Mouse (Mus musculus) CH12.LX (cell line): Measurements from ENCODE around the gene Plxdc1. TPM values are rescaled to one million over a fixed set of nuclear protein-coding genes. Genes with fewer than 3 reads are reported as not detected.

Source experiments
- DNase-seq: peaks from one replicate; pipeline ENCODE4 v3.0.0-alpha.2; 2013; ENCODE audit errors: extremely low read depth
- H3K27ac ChIP-seq: 2 replicates; pipeline ENCODE4 v1.5.1; 2012; ENCODE audit warnings: low read depth, mild to moderate bottlenecking, control low read depth, moderate library complexity; ENCODE audit not compliant: insufficient read depth
- H3K27me3 ChIP-seq: replicated peaks from 2 replicates; pipeline ENCODE3; 2012; ENCODE audit warnings: inconsistent platforms
- H3K36me3 ChIP-seq, 2 experiments: replicated peaks in 1 of 2; 2 replicates each; pipeline versions ENCODE3 to v1.6.1; 2012; ENCODE audit warnings: inconsistent platforms in 1 of 2, low read length in 1 of 2, mild to moderate bottlenecking in 1 of 2, mixed read lengths in 1 of 2, moderate library complexity in 1 of 2; ENCODE audit not compliant: control insufficient read depth in 1 of 2, insufficient read depth in 1 of 2
- H3K4me1 ChIP-seq, 2 experiments: 2 replicates each; pipeline ENCODE4 v1.6.1; 2012; ENCODE audit warnings: inconsistent platforms in 1 of 2, moderate library complexity in 1 of 2; ENCODE audit not compliant: insufficient read depth in 2 of 2, control insufficient read depth in 1 of 2
- H3K4me2 ChIP-seq: 2 replicates; pipeline ENCODE4 v1.6.1; 2012; ENCODE audit warnings: low read depth, mild to moderate bottlenecking, control low read depth; ENCODE audit not compliant: poor library complexity, insufficient read depth, severe bottlenecking
- H3K4me3 ChIP-seq, 3 experiments: fragments of 150-350 bp in 1 of 3; sonication (generic) in 1 of 3; replicated peaks in 1 of 3; 2 replicates each; pipeline versions ENCODE3 to v1.5.1; 2011 to 2012; ENCODE audit warnings: low read depth in 2 of 3, low read length in 2 of 3, mild to moderate bottlenecking in 2 of 3, moderate library complexity in 2 of 3, control low read depth in 1 of 3, improper control_type of control experiment in 1 of 3, inconsistent platforms in 1 of 3, mixed read lengths in 1 of 3; ENCODE audit not compliant: poor library complexity in 1 of 3
- H3K79me2 ChIP-seq: replicated peaks from 2 replicates; pipeline ENCODE4 v1.6.1; 2012; ENCODE audit warnings: mild to moderate bottlenecking, moderate library complexity; ENCODE audit not compliant: control insufficient read depth, poor library complexity, insufficient read depth, severe bottlenecking; ENCODE audit errors: extremely low read depth
- H3K9ac ChIP-seq: 2 replicates; pipeline ENCODE4 v1.6.1; 2012; ENCODE audit warnings: low read depth, mild to moderate bottlenecking, control low read depth, moderate library complexity; ENCODE audit not compliant: insufficient read depth
- H3K9me3 ChIP-seq: replicated peaks from 2 replicates; pipeline ENCODE3; 2012; ENCODE audit warnings: low read length, inconsistent platforms, mixed read lengths
- BHLHE40 ChIP-seq: IDR thresholded peaks from 2 replicates; pipeline ENCODE4 v1.6.1; 2011; ENCODE audit warnings: mild to moderate bottlenecking, low read depth, low read length, improper control_type of control experiment
- CHD2 ChIP-seq: IDR thresholded peaks from 2 replicates; pipeline ENCODE4 v1.6.1; 2011; ENCODE audit warnings: low read length, improper control_type of control experiment
- ETS1 ChIP-seq: conservative IDR thresholded peaks from 2 replicates; pipeline ENCODE4 v1.6.1; 2012; ENCODE audit warnings: low read depth, mild to moderate bottlenecking, inconsistent platforms, low read length, improper control_type of control experiment, moderate library complexity
- HCFC1 ChIP-seq: IDR thresholded peaks from 2 replicates; pipeline ENCODE4 v1.6.1; 2012; ENCODE audit warnings: low read depth, mild to moderate bottlenecking, inconsistent platforms, low read length, improper control_type of control experiment
- IRF4 ChIP-seq: IDR thresholded peaks from 2 replicates; pipeline ENCODE4 v1.6.1; 2014; ENCODE audit warnings: low read depth, mild to moderate bottlenecking, inconsistent platforms, low read length, improper control_type of control experiment
- JUN ChIP-seq: IDR thresholded peaks from 2 replicates; pipeline ENCODE4 v1.6.1; 2011; ENCODE audit warnings: low read depth, mild to moderate bottlenecking, low read length, improper control_type of control experiment, moderate library complexity; ENCODE audit not compliant: insufficient read depth
- MAFK ChIP-seq: IDR thresholded peaks from 2 replicates; pipeline ENCODE4 v1.6.1; 2011; ENCODE audit warnings: low read length, improper control_type of control experiment; ENCODE audit not compliant: insufficient replicate concordance
- MXI1 ChIP-seq: IDR thresholded peaks from 2 replicates; pipeline ENCODE4 v1.6.1; 2011; ENCODE audit warnings: mild to moderate bottlenecking, low read depth, low read length, improper control_type of control experiment
- MYC ChIP-seq: IDR thresholded peaks from 2 replicates; pipeline ENCODE4 v1.6.1; 2011; ENCODE audit warnings: low read depth, mild to moderate bottlenecking, improper control_type of control experiment, low read length
- POLR2AphosphoS2 ChIP-seq: IDR thresholded peaks from 2 replicates; pipeline ENCODE4 v1.6.1; 2011; ENCODE audit warnings: low read depth, low read length, improper control_type of control experiment
- TBP ChIP-seq: conservative IDR thresholded peaks from 2 replicates; pipeline ENCODE4 v1.6.1; 2011; ENCODE audit warnings: low read depth, low read length, improper control_type of control experiment
- USF1 ChIP-seq: IDR thresholded peaks from 2 replicates; pipeline ENCODE4 v1.6.1; 2014; ENCODE audit warnings: low read depth, mild to moderate bottlenecking, inconsistent platforms, low read length, improper control_type of control experiment
- ZMIZ1 ChIP-seq: IDR thresholded peaks from 2 replicates; pipeline ENCODE4 v1.6.1; 2012; ENCODE audit warnings: low read depth, mild to moderate bottlenecking, inconsistent platforms, low read length, improper control_type of control experiment
- dilution Hi-C: fragments of 300-500 bp; cut with MboI; formaldehyde crosslinking; loops from 2 replicates; pipeline ENCODE4 v1.14.3; 2020; ENCODE audit warnings: low sequenced_read_pairs; ENCODE audit not compliant: extremely low pct_unique_long_range_greater_than_20kb, extremely low pct_ligation_motif_present
- in situ Hi-C: fragments of 300-500 bp; cut with MboI; formaldehyde crosslinking; loops from 3 replicates; pipeline ENCODE4 v1.14.3; 2019; ENCODE audit warnings: low sequenced_read_pairs, low pct_ligation_motif_present, low pct_unique_long_range_greater_than_20kb, mixed read lengths
- polyA plus RNA-seq: library from polyadenylated mRNA; unstranded; fragments of >175 nt; gene quantifications from 2 replicates; pipeline ENCODE4 v1.2.1, GENCODE M21; 2012; ENCODE audit warnings: low read depth; ENCODE audit not compliant: insufficient read length
- total RNA-seq, 2 experiments: library from RNA; depleted of rRNA; stranded (reverse); fragments of 300-350 nt in 1 of 2; fragments of >200 nt in 1 of 2; gene quantifications; 2 replicates each; pipeline ENCODE4 v1.2.3; 2012 to 2014

Plxdc1 gene
- total and polyA plus RNA-seq, 3 experiments, result 0.04 TPM; not detected in 2

DNA sequence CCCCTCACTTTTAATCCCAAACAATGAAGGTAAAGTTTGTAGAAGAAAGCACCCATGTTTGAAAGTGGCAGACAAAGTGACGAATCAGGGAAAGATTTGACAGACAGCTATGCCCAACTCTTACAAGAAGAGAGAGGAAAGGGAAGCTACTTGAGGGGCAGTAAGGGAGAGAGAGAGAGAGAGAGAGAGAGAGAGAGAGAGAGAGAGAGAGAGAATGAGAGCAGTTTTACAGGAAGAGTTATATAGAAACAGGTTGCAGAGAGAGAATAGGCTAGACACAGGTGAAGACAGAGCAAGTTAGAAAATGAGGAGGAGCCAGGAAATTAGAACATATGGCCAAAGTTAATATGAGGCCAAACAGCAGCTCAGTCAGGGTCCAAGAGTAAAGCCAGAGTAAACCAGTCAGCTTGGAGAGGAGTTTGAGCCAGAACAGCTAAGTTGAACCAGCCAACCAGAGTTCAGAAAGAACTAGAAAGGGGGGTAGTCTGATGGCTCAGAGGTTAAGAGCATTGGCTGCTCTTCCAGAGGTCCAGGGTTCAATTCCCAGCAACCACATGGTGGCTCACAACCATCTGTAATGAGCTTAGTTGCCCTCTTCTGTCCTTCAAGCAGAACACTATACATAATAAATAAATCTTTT is 33.8 kb downstream of the Plxdc1 start:
- H3K27ac ChIP-seq, result no peak overlapping the region
- no peaks in the 10 kb centered on the region for H3K79me2 ChIP-seq
- TF ChIP-seq ETS1 (no peak), USF1 (no peak), BHLHE40 (no peak), MYC (no peak), CHD2 (no peak), ZMIZ1 (no peak), TBP (0 out of 2 replicates have a peak, but pooled peaks have one; percentile 65), MXI1 (no peak)
- no peaks in the 10 kb centered on the region for H3K9me3 ChIP-seq
- no peak for DNase-seq
- H3K4me2 ChIP-seq, result no peak overlapping the region
- H3K4me3 ChIP-seq, result no peak overlapping the region
- in situ Hi-C loops (no loop called here), dilution Hi-C loops (no loop called here)
- H3K4me1 ChIP-seq, result peaks cover 16 to 51% of the 10 kb centered on the region in 2 experiments
- H3K27me3 ChIP-seq, result no peaks in the 10 kb centered on the region
- no peak overlapping the region for H3K9ac ChIP-seq
- H3K36me3 ChIP-seq, result no peaks in the 10 kb centered on the region

DNA sequence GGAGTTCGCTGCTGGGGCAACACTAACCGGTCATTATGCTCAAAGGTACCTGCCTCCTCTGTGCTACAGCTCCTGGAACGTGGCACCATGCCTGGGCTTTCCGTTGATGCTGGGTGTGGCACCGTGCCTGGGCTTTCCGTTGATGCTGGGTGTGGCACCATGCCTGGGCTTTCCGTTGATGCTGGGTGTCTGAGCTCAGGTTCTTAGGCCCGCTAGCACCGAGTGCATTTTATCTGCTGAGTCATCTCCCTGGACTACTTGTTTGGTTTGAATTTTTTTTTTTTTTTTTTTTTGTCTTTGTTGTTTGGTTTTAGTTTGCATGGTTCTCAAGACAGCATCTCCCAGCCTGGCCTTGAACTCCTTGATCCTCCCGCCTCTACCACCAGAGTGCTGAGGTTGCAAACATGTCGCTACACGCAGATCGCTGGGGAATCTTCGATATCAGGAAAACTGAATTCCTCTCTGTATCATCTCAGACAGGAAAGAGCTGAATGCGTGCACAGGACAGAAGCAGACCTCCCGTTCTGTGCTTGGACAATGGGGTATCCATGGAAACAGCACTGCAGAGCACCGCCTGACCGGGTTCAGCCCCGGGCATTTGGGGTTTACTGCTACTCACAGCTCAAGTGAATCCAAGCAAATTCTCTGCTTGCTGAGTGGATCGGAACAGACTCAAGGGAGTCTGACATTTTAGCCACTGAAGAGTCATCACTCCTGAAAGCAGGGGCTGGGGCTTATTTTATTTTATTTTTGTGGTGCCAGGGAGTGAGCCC is 36.4 kb downstream of the Plxdc1 start:
- Histone ChIP-seq H3K9ac (no peak overlapping the region), H3K79me2 (no peaks in the 10 kb centered on the region), H3K4me2 (no peak overlapping the region), H3K9me3 (no peaks in the 10 kb centered on the region), H3K4me1 (peaks cover 18 to 40% of the 10 kb centered on the region in 2 experiments), H3K27me3 (no peaks in the 10 kb centered on the region), H3K36me3 (no peaks in the 10 kb centered on the region), H3K27ac (no peak overlapping the region), H3K4me3 (no peak overlapping the region)
- TF ChIP-seq TBP, result no peak
- no peak for TF ChIP-seq BHLHE40
- no peak for TF ChIP-seq HCFC1
- TF ChIP-seq JUN, result no peak
- no peak for TF ChIP-seq POLR2AphosphoS2
- peak; percentile 82 for TF ChIP-seq MAFK
- no peak for TF ChIP-seq IRF4
- dilution Hi-C loops (no loop called here), in situ Hi-C loops (no loop called here)
- DNase-seq, result no peak
